Mouse (Mus musculus): Measurements from ENCODE around the gene Lce3a.

Lce3a gene

GRCm38 (mm10) chr3:92926130-92926529 is at the start of gene Lce3a:
TSS of gene Lce3a (minus strand) at chr3:92926230.
- DNase-seq (ENCODE audit: low spot score), result no peak

GRCm38 (mm10) chr3:92966761-92967160 is 40.7 kb upstream of the Lce3a start, which contains the start of gene Lce3e:
TSS of gene Lce3e (plus strand) at chr3:92967061.
- no peak for DNase-seq (ENCODE audit: low spot score)

- DNase-seq (ENCODE audit: low spot score), result no peak
These were observed 31.1 kb upstream of the Lce3a start, which contains the start of gene Lce3d for GRCm38 (mm10) chr3:92957090-92957489. TSS of gene Lce3d (plus strand) at chr3:92957390.

- no peak for DNase-seq (ENCODE audit: low spot score)
These were observed 18.2 kb upstream of the Lce3a start, which contains the start of gene Lce3c for GRCm38 (mm10) chr3:92944186-92944585. TSS of gene Lce3c (plus strand) at chr3:92944486.

- no peak for DNase-seq (ENCODE audit: low spot score)
These were observed 6.6 kb upstream of the Lce3a start, which contains the start of gene Lce3b for GRCm38 (mm10) chr3:92932679-92933078. TSS of gene Lce3b (plus strand) at chr3:92932979.

- DNase-seq (ENCODE audit: low spot score), result peak; percentile 72
These were observed 5.7 kb downstream of the Lce3a start for GRCm38 (mm10) chr3:92920364-92920763.

GRCm38 (mm10) chr3:92907571-92907970 is 18.5 kb downstream of the Lce3a start:
- DNase-seq (ENCODE audit: low spot score), result peak; percentile 68

- no peak for DNase-seq (ENCODE audit: low spot score)
These were observed 20.8 kb downstream of the Lce3a start for GRCm38 (mm10) chr3:92905182-92905581.

- peak; percentile 67 for DNase-seq (ENCODE audit: low spot score)
These were observed 22.4 kb downstream of the Lce3a start for GRCm38 (mm10) chr3:92903640-92904039.

GRCm38 (mm10) chr3:92902992-92903391 is 23.0 kb downstream of the Lce3a start:
- peak; percentile 61 for DNase-seq (ENCODE audit: low spot score)

GRCm38 (mm10) chr3:92894489-92894888 is 31.5 kb downstream of the Lce3a start:
- DNase-seq (ENCODE audit: low spot score), result no peak

GRCm38 (mm10) chr3:92894063-92894462 is 32.0 kb downstream of the Lce3a start:
- DNase-seq (ENCODE audit: low spot score), result no peak
